Mouse (Mus musculus): ENCODE data around the gene Olfr845.

GRCm38 (mm10) chr9:19336157-19336556 is at the start of gene Olfr845:
- TF ChIP-seq EP300 (IDR thresholded peaks at IDR 0.05; ENCODE audit: low read depth) (no peak), CTCF (IDR thresholded peaks at IDR 0.05; ENCODE audit: low read depth) (no peak)
